Mouse (Mus musculus) MEL (cell line): ENCODE measurements around the gene Mcoln1.

ENCODE experiments used
- BHLHE40 ChIP-seq: IDR thresholded peaks from 2 replicates; pipeline ENCODE4 v1.6.1; 2012; ENCODE audit warnings: low read depth, mild to moderate bottlenecking, inconsistent platforms, low read length, improper control_type of control experiment, borderline replicate concordance
- CHD2 ChIP-seq: IDR thresholded peaks from 2 replicates; pipeline ENCODE4 v1.6.1; 2011; ENCODE audit warnings: low read length, improper control_type of control experiment
- CTCF ChIP-seq, 3 experiments: IDR thresholded peaks in 2 of 3; conservative IDR thresholded peaks in 1 of 3; 2 replicates each; pipeline ENCODE4 v1.5.1; 2011 to 2012; ENCODE audit warnings: low read length in 3 of 3, low read depth in 2 of 3, mild to moderate bottlenecking in 2 of 3, improper control_type of control experiment in 1 of 3, inconsistent platforms in 1 of 3, mixed read lengths in 1 of 3, moderate library complexity in 1 of 3; ENCODE audit not compliant: control insufficient read depth in 1 of 3, insufficient read depth in 1 of 3, poor library complexity in 1 of 3, severe bottlenecking in 1 of 3
- GATA1 ChIP-seq: IDR thresholded peaks from 2 replicates; pipeline ENCODE4 v1.6.1; 2011; ENCODE audit warnings: low read depth, low read length, improper control_type of control experiment
- MAX ChIP-seq: IDR thresholded peaks from 2 replicates; pipeline ENCODE4 v1.6.1; 2011; ENCODE audit warnings: low read length, improper control_type of control experiment
- TBP ChIP-seq: IDR thresholded peaks from 2 replicates; pipeline ENCODE4 v1.8.0; 2011; ENCODE audit warnings: low read depth, low read length, improper control_type of control experiment

GRCm38 (mm10) chr8:3514681-3515247 is 14.5 kb downstream of the Mcoln1 start:
- TF ChIP-seq CHD2, result no peak
- TF ChIP-seq TBP, result no peak
- TF ChIP-seq CTCF (IDR thresholded peaks at IDR 0.05 in 2 of 3, conservative IDR thresholded peaks at IDR 0.05 in 1 of 3; ENCODE audit: control insufficient read depth in 1 of 3, insufficient read depth in 1 of 3, low read depth in 2 of 3, low read length in 3 of 3, poor library complexity in 1 of 3, severe bottlenecking in 1 of 3), result no peak
- no peak for TF ChIP-seq BHLHE40
- TF ChIP-seq GATA1, result no peak
- TF ChIP-seq MAX, result no peak
